Mouse (Mus musculus): ENCODE results near the gene Kif13a.
A peak's percentile ranks its signal among the peaks of the same experiment; 100 is the strongest.

Gene Kif13a

GRCm38 (mm10) chr13:46812648-46813184 is 117.0 kb downstream of the Kif13a start:
- Histone ChIP-seq H3K27me3 (ENCODE audit: control insufficient read depth, insufficient read depth, low read length, poor library complexity, severe bottlenecking) (no peaks in the 10 kb centered on the region), H3K36me3 (ENCODE audit: control insufficient read depth, insufficient read depth, low read length, poor library complexity, severe bottlenecking) (no peaks in the 10 kb centered on the region)
- no peak for DNase-seq (ENCODE audit: low read depth, low spot score)

- no peaks in the 10 kb centered on the region for H3K36me3 ChIP-seq (ENCODE audit: control insufficient read depth, insufficient read depth, low read length, poor library complexity, severe bottlenecking)
- H3K27me3 ChIP-seq (ENCODE audit: control insufficient read depth, insufficient read depth, low read length, poor library complexity, severe bottlenecking), result no peaks in the 10 kb centered on the region
- no peak for DNase-seq (ENCODE audit: low read depth, low spot score)
Observed at GRCm38 (mm10) chr13:46811696-46812095, 118.0 kb downstream of the Kif13a start.

- no peak for DNase-seq (ENCODE audit: low read depth, low spot score)
- no peaks in the 10 kb centered on the region for H3K36me3 ChIP-seq (ENCODE audit: control insufficient read depth, insufficient read depth, low read length, poor library complexity, severe bottlenecking)
- no peaks in the 10 kb centered on the region for H3K27me3 ChIP-seq (ENCODE audit: control insufficient read depth, insufficient read depth, low read length, poor library complexity, severe bottlenecking)
Observed at GRCm38 (mm10) chr13:46810613-46811012, 119.1 kb downstream of the Kif13a start.

- no peaks in the 10 kb centered on the region for H3K36me3 ChIP-seq (ENCODE audit: control insufficient read depth, insufficient read depth, low read length, poor library complexity, severe bottlenecking)
- peak; percentile 22 for DNase-seq (ENCODE audit: low read depth, low spot score)
- no peaks in the 10 kb centered on the region for H3K27me3 ChIP-seq (ENCODE audit: control insufficient read depth, insufficient read depth, low read length, poor library complexity, severe bottlenecking)
Observed at GRCm38 (mm10) chr13:46810098-46810497, 119.6 kb downstream of the Kif13a start.

GRCm38 (mm10) chr13:46807901-46808300 is 121.8 kb downstream of the Kif13a start:
- no peaks in the 10 kb centered on the region for H3K27me3 ChIP-seq (ENCODE audit: control insufficient read depth, insufficient read depth, low read length, poor library complexity, severe bottlenecking)
- H3K36me3 ChIP-seq (ENCODE audit: control insufficient read depth, insufficient read depth, low read length, poor library complexity, severe bottlenecking), result no peaks in the 10 kb centered on the region
- no peak for DNase-seq (ENCODE audit: low read depth, low spot score)

GRCm38 (mm10) chr13:46801196-46801595 is 128.5 kb downstream of the Kif13a start:
- DNase-seq (ENCODE audit: low read depth, low spot score), result no peak
- Histone ChIP-seq H3K27me3 (ENCODE audit: control insufficient read depth, insufficient read depth, low read length, poor library complexity, severe bottlenecking) (no peaks in the 10 kb centered on the region), H3K36me3 (ENCODE audit: control insufficient read depth, insufficient read depth, low read length, poor library complexity, severe bottlenecking) (no peaks in the 10 kb centered on the region)

GRCm38 (mm10) chr13:46798156-46798555 is 131.5 kb downstream of the Kif13a start:
- peak; percentile 73 for DNase-seq (ENCODE audit: low read depth, low spot score)
- Histone ChIP-seq H3K36me3 (ENCODE audit: control insufficient read depth, insufficient read depth, low read length, poor library complexity, severe bottlenecking) (no peaks in the 10 kb centered on the region), H3K27me3 (ENCODE audit: control insufficient read depth, insufficient read depth, low read length, poor library complexity, severe bottlenecking) (no peaks in the 10 kb centered on the region)

- H3K27me3 ChIP-seq (ENCODE audit: control insufficient read depth, insufficient read depth, low read length, poor library complexity, severe bottlenecking), result no peaks in the 10 kb centered on the region
- no peaks in the 10 kb centered on the region for H3K36me3 ChIP-seq (ENCODE audit: control insufficient read depth, insufficient read depth, low read length, poor library complexity, severe bottlenecking)
- no peak for DNase-seq (ENCODE audit: low read depth, low spot score)
Observed at GRCm38 (mm10) chr13:46796381-46796780, 133.3 kb downstream of the Kif13a start.

- Histone ChIP-seq H3K36me3 (ENCODE audit: control insufficient read depth, insufficient read depth, low read length, poor library complexity, severe bottlenecking) (no peaks in the 10 kb centered on the region), H3K27me3 (ENCODE audit: control insufficient read depth, insufficient read depth, low read length, poor library complexity, severe bottlenecking) (no peaks in the 10 kb centered on the region)
- peak; percentile 9 for DNase-seq (ENCODE audit: low read depth, low spot score)
Observed at GRCm38 (mm10) chr13:46793824-46794223, 135.8 kb downstream of the Kif13a start.

GRCm38 (mm10) chr13:46788452-46788851 is 141.2 kb downstream of the Kif13a start:
- Histone ChIP-seq H3K27me3 (ENCODE audit: control insufficient read depth, insufficient read depth, low read length, poor library complexity, severe bottlenecking) (no peaks in the 10 kb centered on the region), H3K36me3 (ENCODE audit: control insufficient read depth, insufficient read depth, low read length, poor library complexity, severe bottlenecking) (no peaks in the 10 kb centered on the region)
- no peak for DNase-seq (ENCODE audit: low read depth, low spot score)

GRCm38 (mm10) chr13:46786836-46787235 is 142.8 kb downstream of the Kif13a start:
- no peak for DNase-seq (ENCODE audit: low read depth, low spot score)
- Histone ChIP-seq H3K27me3 (ENCODE audit: control insufficient read depth, insufficient read depth, low read length, poor library complexity, severe bottlenecking) (no peaks in the 10 kb centered on the region), H3K36me3 (ENCODE audit: control insufficient read depth, insufficient read depth, low read length, poor library complexity, severe bottlenecking) (no peaks in the 10 kb centered on the region)

GRCm38 (mm10) chr13:46786064-46786561 is 143.6 kb downstream of the Kif13a start:
- Histone ChIP-seq H3K36me3 (ENCODE audit: control insufficient read depth, insufficient read depth, low read length, poor library complexity, severe bottlenecking) (no peaks in the 10 kb centered on the region), H3K27me3 (ENCODE audit: control insufficient read depth, insufficient read depth, low read length, poor library complexity, severe bottlenecking) (no peaks in the 10 kb centered on the region)
- no peak for DNase-seq (ENCODE audit: low read depth, low spot score)

- no peaks in the 10 kb centered on the region for H3K27me3 ChIP-seq (ENCODE audit: control insufficient read depth, insufficient read depth, low read length, poor library complexity, severe bottlenecking)
- no peak for DNase-seq (ENCODE audit: low read depth, low spot score)
- H3K36me3 ChIP-seq (ENCODE audit: control insufficient read depth, insufficient read depth, low read length, poor library complexity, severe bottlenecking), result no peaks in the 10 kb centered on the region
Observed at GRCm38 (mm10) chr13:46780379-46780778, 149.3 kb downstream of the Kif13a start.

- DNase-seq (ENCODE audit: low read depth, low spot score), result no peak
- Histone ChIP-seq H3K27me3 (ENCODE audit: control insufficient read depth, insufficient read depth, low read length, poor library complexity, severe bottlenecking) (no peaks in the 10 kb centered on the region), H3K36me3 (ENCODE audit: control insufficient read depth, insufficient read depth, low read length, poor library complexity, severe bottlenecking) (no peaks in the 10 kb centered on the region)
Observed at GRCm38 (mm10) chr13:46779831-46780230, 149.8 kb downstream of the Kif13a start.

- Histone ChIP-seq H3K36me3 (ENCODE audit: control insufficient read depth, insufficient read depth, low read length, poor library complexity, severe bottlenecking) (no peaks in the 10 kb centered on the region), H3K27me3 (ENCODE audit: control insufficient read depth, insufficient read depth, low read length, poor library complexity, severe bottlenecking) (no peaks in the 10 kb centered on the region)
- DNase-seq (ENCODE audit: low read depth, low spot score), result no peak
Observed at GRCm38 (mm10) chr13:46777461-46777860, 152.2 kb downstream of the Kif13a start.
